Mouse (Mus musculus) ES-Bruce4 (cell line): ENCODE measurements at regions not wholly inside any gene's neighbourhood (a gene's known extent, or its start where the extent isn't known, plus 50 kb on each side); places are given as distances from the start of the nearest gene placed in this dataset.
"Not testable (repeated sequence)": the region's sequence is repeated elsewhere in the genome, so short reads cannot be mapped to it uniquely, and the experiment has no call there.

Source experiments
- CTCF ChIP-seq: IDR thresholded peaks from one replicate; pipeline ENCODE4 v1.8.1; 2011; ENCODE audit warnings: low read depth, low read length
- POLR2A ChIP-seq: IDR thresholded peaks from one replicate; pipeline ENCODE4 v1.8.1; 2011; ENCODE audit warnings: low read length; ENCODE audit not compliant: insufficient read depth

DNA sequence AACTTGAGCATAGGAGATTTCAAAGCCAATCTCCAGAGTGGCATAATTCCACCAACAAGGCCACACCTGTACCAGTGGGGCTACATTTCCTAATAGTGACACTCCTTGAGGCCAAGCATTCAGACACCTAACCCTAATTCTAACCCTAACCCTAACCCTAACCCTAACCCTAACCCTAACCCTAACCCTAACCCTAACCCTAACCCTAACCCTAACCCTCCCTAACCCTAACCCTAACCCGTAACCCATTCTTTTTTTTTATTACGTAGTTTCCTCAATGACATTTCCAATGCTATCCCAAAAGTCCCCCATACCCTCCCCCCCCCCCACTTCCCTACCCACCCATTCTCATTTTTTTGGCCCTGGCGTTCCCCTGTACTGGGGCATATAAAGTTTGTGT, 609.9 kb upstream of the Map3k7 start:
- not testable (repeated sequence) for TF ChIP-seq CTCF, POLR2A
